Mouse (Mus musculus): ENCODE results near the gene Meox1. TPM values are rescaled to one million over a fixed set of nuclear protein-coding genes. Genes with fewer than 3 reads are reported as not detected.
A peak's percentile ranks its signal among the peaks of the same experiment; 100 is the strongest.

The Meox1 gene
- polyA plus RNA-seq, 1 experiment from 2014 or later = 1.2 TPM

GRCm38 (mm10) chr11:101910230-101910946, 16.2 kb upstream of the Meox1 start:
- no peaks in the 10 kb centered on the region for H3K9me3 ChIP-seq (ENCODE audit: control insufficient read depth, low read length)
- no peak for ATAC-seq (ENCODE audit: low FRiP score)

GRCm38 (mm10) chr11:101908777-101909176, 14.6 kb upstream of the Meox1 start:
- Histone ChIP-seq H3K4me2 (replicated peaks; ENCODE audit: low read depth, low read length) (no peak overlapping the region), H3K9me3 (ENCODE audit: control insufficient read depth, low read length) (no peaks in the 10 kb centered on the region), H3K27me3 (ENCODE audit: control insufficient read depth, insufficient read depth, low read length) (peaks cover 4% of the 10 kb centered on the region; the same call in 1 of the 2 replicates), H3K4me1 (replicated peaks; ENCODE audit: control insufficient read depth, insufficient read depth, low read length) (no peaks in the 10 kb centered on the region), H3K27ac (ENCODE audit: low read depth, low read length) (no peak overlapping the region), H3K36me3 (ENCODE audit: control insufficient read depth, insufficient read depth, low read length) (no peaks in the 10 kb centered on the region), H3K4me3 (ENCODE audit: low read depth, low read length) (no peak overlapping the region), H3K9ac (ENCODE audit: low read depth, low read length) (no peak overlapping the region)
- ATAC-seq (ENCODE audit: low FRiP score) = no peak
- DNase-seq (ENCODE audit: low spot score) = no peak
- WGBS = 49% methylated on average over 6 of the region's 6 CpGs

More at GRCm38 (mm10) chr11:101910230-101910946, 16.2 kb upstream of the Meox1 start:
- peak; percentile 91 for DNase-seq (ENCODE audit: low spot score)
- WGBS = 27% methylated on average over 21 of the region's 21 CpGs
- Histone ChIP-seq H3K4me2 (replicated peaks; ENCODE audit: low read depth, low read length) (no peak overlapping the region), H3K4me1 (replicated peaks; ENCODE audit: control insufficient read depth, insufficient read depth, low read length) (no peaks in the 10 kb centered on the region), H3K36me3 (ENCODE audit: control insufficient read depth, insufficient read depth, low read length) (no peaks in the 10 kb centered on the region), H3K9ac (ENCODE audit: low read depth, low read length) (no peak overlapping the region), H3K27me3 (ENCODE audit: control insufficient read depth, insufficient read depth, low read length) (peaks cover 4% of the 10 kb centered on the region; the same call in 1 of the 2 replicates), H3K4me3 (ENCODE audit: low read depth, low read length) (no peak overlapping the region), H3K27ac (ENCODE audit: low read depth, low read length) (no peak overlapping the region)

GRCm38 (mm10) chr11:101905115-101905514, 10.9 kb upstream of the Meox1 start:
- Histone ChIP-seq H3K36me3 (ENCODE audit: control insufficient read depth, insufficient read depth, low read length) (no peaks in the 10 kb centered on the region), H3K4me3 (ENCODE audit: low read depth, low read length) (no peak overlapping the region), H3K9ac (ENCODE audit: low read depth, low read length) (no peak overlapping the region), H3K27ac (ENCODE audit: low read depth, low read length) (no peak overlapping the region), H3K9me3 (ENCODE audit: control insufficient read depth, low read length) (no peaks in the 10 kb centered on the region), H3K27me3 (ENCODE audit: control insufficient read depth, insufficient read depth, low read length) (no peaks in the 10 kb centered on the region), H3K4me2 (replicated peaks; ENCODE audit: low read depth, low read length) (no peak overlapping the region), H3K4me1 (replicated peaks; ENCODE audit: control insufficient read depth, insufficient read depth, low read length) (peaks cover 2% of the 10 kb centered on the region; the same call in 1 of the 2 replicates)
- peak; percentile 90 for DNase-seq (ENCODE audit: low spot score)
- no peak for ATAC-seq (ENCODE audit: low FRiP score)
- 23% methylated on average over 13 of the region's 13 CpGs for WGBS

GRCm38 (mm10) chr11:101901309-101901708, 7.1 kb upstream of the Meox1 start:
- H3K4me1 ChIP-seq (replicated peaks; ENCODE audit: control insufficient read depth, insufficient read depth, low read length) = peaks cover 6% of the 10 kb centered on the region; the same call in 1 of the 2 replicates
- no peaks in the 10 kb centered on the region for H3K9me3 ChIP-seq (ENCODE audit: control insufficient read depth, low read length)
- 80% methylated on average over 8 of the region's 8 CpGs for WGBS
- H3K4me2 ChIP-seq (replicated peaks; ENCODE audit: low read depth, low read length) = no peak overlapping the region
- H3K9ac ChIP-seq (ENCODE audit: low read depth, low read length) = no peak overlapping the region
- DNase-seq (ENCODE audit: low spot score) = no peak
- H3K27ac ChIP-seq (ENCODE audit: low read depth, low read length) = no peak overlapping the region
- H3K4me3 ChIP-seq (ENCODE audit: low read depth, low read length) = no peak overlapping the region
- H3K27me3 ChIP-seq (ENCODE audit: control insufficient read depth, insufficient read depth, low read length) = no peaks in the 10 kb centered on the region
- H3K36me3 ChIP-seq (ENCODE audit: control insufficient read depth, insufficient read depth, low read length) = no peaks in the 10 kb centered on the region
- ATAC-seq (ENCODE audit: low FRiP score) = no peak

- H3K9ac ChIP-seq (ENCODE audit: low read depth, low read length) = no peak overlapping the region
- H3K36me3 ChIP-seq (ENCODE audit: control insufficient read depth, insufficient read depth, low read length) = no peaks in the 10 kb centered on the region
- no peak overlapping the region for H3K27ac ChIP-seq (ENCODE audit: low read depth, low read length)
- DNase-seq (ENCODE audit: low spot score) (no peak), ATAC-seq (ENCODE audit: low FRiP score) (no peak)
- no peaks in the 10 kb centered on the region for H3K27me3 ChIP-seq (ENCODE audit: control insufficient read depth, insufficient read depth, low read length)
- no peak overlapping the region for H3K4me3 ChIP-seq (ENCODE audit: low read depth, low read length)
- H3K9me3 ChIP-seq (ENCODE audit: control insufficient read depth, low read length) = no peaks in the 10 kb centered on the region
- WGBS = 94% methylated on average over 4 of the region's 4 CpGs
- 0 out of 2 replicates have a peak, but pooled peaks cover 6% of the 10 kb centered on the region for H3K4me1 ChIP-seq (replicated peaks; ENCODE audit: control insufficient read depth, insufficient read depth, low read length)
- no peak overlapping the region for H3K4me2 ChIP-seq (replicated peaks; ENCODE audit: low read depth, low read length)
Observed at GRCm38 (mm10) chr11:101898328-101898727, 4.2 kb upstream of the Meox1 start.

- H3K4me2 ChIP-seq (replicated peaks; ENCODE audit: low read depth, low read length) = no peak overlapping the region
- no peak overlapping the region; the same call in 1 of the 2 replicates for H3K27ac ChIP-seq (ENCODE audit: low read depth, low read length)
- no peak overlapping the region for H3K9ac ChIP-seq (ENCODE audit: low read depth, low read length)
- WGBS = 11% methylated on average over 13 of the region's 13 CpGs
- no peaks in the 10 kb centered on the region for H3K36me3 ChIP-seq (ENCODE audit: control insufficient read depth, insufficient read depth, low read length)
- H3K27me3 ChIP-seq (ENCODE audit: control insufficient read depth, insufficient read depth, low read length) = peaks cover 8% of the 10 kb centered on the region; the same call in 1 of the 2 replicates
- 0 out of 2 replicates have a peak, but pooled peaks cover 6% of the 10 kb centered on the region for H3K4me1 ChIP-seq (replicated peaks; ENCODE audit: control insufficient read depth, insufficient read depth, low read length)
- peak; percentile 47; the same call in 1 of the 2 replicates for ATAC-seq (ENCODE audit: low FRiP score)
- no peak overlapping the region for H3K4me3 ChIP-seq (ENCODE audit: low read depth, low read length)
- no peaks in the 10 kb centered on the region for H3K9me3 ChIP-seq (ENCODE audit: control insufficient read depth, low read length)
- peak; percentile 40 for DNase-seq (ENCODE audit: low spot score)
Observed at GRCm38 (mm10) chr11:101896546-101897361, 2.6 kb upstream of the Meox1 start.

GRCm38 (mm10) chr11:101893560-101893959, 614 bp downstream of the Meox1 start:
- Histone ChIP-seq H3K27ac (ENCODE audit: low read depth, low read length) (no peak overlapping the region), H3K4me3 (ENCODE audit: low read depth, low read length) (no peak overlapping the region), H3K27me3 (ENCODE audit: control insufficient read depth, insufficient read depth, low read length) (peaks cover 9% of the 10 kb centered on the region; the same call in 1 of the 2 replicates), H3K4me1 (replicated peaks; ENCODE audit: control insufficient read depth, insufficient read depth, low read length) (peaks cover 12% of the 10 kb centered on the region; the same call in 1 of the 2 replicates), H3K4me2 (replicated peaks; ENCODE audit: low read depth, low read length) (no peak overlapping the region), H3K9ac (ENCODE audit: low read depth, low read length) (no peak overlapping the region), H3K9me3 (ENCODE audit: control insufficient read depth, low read length) (no peaks in the 10 kb centered on the region), H3K36me3 (ENCODE audit: control insufficient read depth, insufficient read depth, low read length) (no peaks in the 10 kb centered on the region)
- no peak for DNase-seq (ENCODE audit: low spot score)
- 33% methylated on average over 15 of the region's 15 CpGs for WGBS
- no peak for ATAC-seq (ENCODE audit: low FRiP score)

- 25% methylated on average over 11 of the region's 11 CpGs for WGBS
- H3K9me3 ChIP-seq (ENCODE audit: control insufficient read depth, low read length) = no peaks in the 10 kb centered on the region
- DNase-seq (ENCODE audit: low spot score) (no peak), ATAC-seq (ENCODE audit: low FRiP score) (no peak)
- no peak overlapping the region for H3K27ac ChIP-seq (ENCODE audit: low read depth, low read length)
- H3K4me1 ChIP-seq (replicated peaks; ENCODE audit: control insufficient read depth, insufficient read depth, low read length) = peaks cover 9% of the 10 kb centered on the region; the same call in 1 of the 2 replicates
- H3K4me2 ChIP-seq (replicated peaks; ENCODE audit: low read depth, low read length) = no peak overlapping the region
- no peak overlapping the region for H3K9ac ChIP-seq (ENCODE audit: low read depth, low read length)
- H3K4me3 ChIP-seq (ENCODE audit: low read depth, low read length) = no peak overlapping the region
- peaks cover 9% of the 10 kb centered on the region; the same call in 1 of the 2 replicates for H3K27me3 ChIP-seq (ENCODE audit: control insufficient read depth, insufficient read depth, low read length)
- H3K36me3 ChIP-seq (ENCODE audit: control insufficient read depth, insufficient read depth, low read length) = no peaks in the 10 kb centered on the region
Observed at GRCm38 (mm10) chr11:101891451-101891850, 2.7 kb downstream of the Meox1 start.

All from hindbrain, embryonic 11.5 days (tissue).